In genomic region chr1:60196813-60197212, GRCm38 (mm10) we compare ENCODE assay signal across 12 mouse cellular contexts. TPM values are rescaled to one million over a fixed set of nuclear protein-coding genes. Genes with fewer than 3 reads are reported as not detected.
A peak's percentile ranks its signal among the peaks of the same experiment; 100 is the strongest.
DNase-seq lines count a peak whose midpoint lies in the region; TF ChIP-seq lines count a peak whose summit lies in the region.
"Had no signal": no experiment of that assay in that cellular context is flagged by ENCODE, and none has a peak within 500 bp of the region (broad histone marks: within the 10 kb centered on the region; RNA-seq: fewer than 3 reads in every experiment).

No protein-coding gene starts in this region.

- no peaks in the 10 kb centered on the region for H3K27me3 ChIP-seq in cerebellum, adult 2 months (ENCODE audit: control insufficient read depth, insufficient read depth, low read length)
- H3K27me3 ChIP-seq: embryonic facial prominence, embryonic 15.5 days; heart, embryonic 12.5 days had no signal

- TF ChIP-seq POLR2A in cerebellum, adult 2 months (IDR thresholded peaks at IDR 0.05; ENCODE audit: borderline replicate concordance, insufficient read depth, low read length): no peak
- no peak for TF ChIP-seq POLR2A in cortical plate, adult 2 months (IDR thresholded peaks at IDR 0.05; ENCODE audit: extremely low read depth, insufficient read depth, low read length)

- no peak overlapping the region for H3K4me3 ChIP-seq in cerebellum, adult 2 months (replicated peaks; ENCODE audit: insufficient read depth, low read depth, low read length)
- H3K4me3 ChIP-seq in left cerebral cortex, adult 2 months: no peak overlapping the region
- no peak overlapping the region for H3K4me3 ChIP-seq in cortical plate, adult 2 months (ENCODE audit: insufficient read depth, low read length)
- H3K4me3 ChIP-seq: embryonic facial prominence, embryonic 15.5 days; heart, embryonic 12.5 days had no signal

- no peak overlapping the region for H3K27ac ChIP-seq in cerebellum, adult 2 months (ENCODE audit: insufficient read depth, low read length)
- no peak overlapping the region for H3K27ac ChIP-seq in left cerebral cortex, adult 2 months
- H3K27ac ChIP-seq in cortical plate, adult 2 months (ENCODE audit: insufficient read depth, low read length): no peak overlapping the region
- H3K27ac ChIP-seq: embryonic facial prominence, embryonic 15.5 days had no signal

- TF ChIP-seq CTCF in cerebellum, adult 2 months (IDR thresholded peaks at IDR 0.05; ENCODE audit: borderline replicate concordance, insufficient read depth, low read depth, low read length): peak; percentile 10; the same call in 1 of the 2 replicates
- TF ChIP-seq CTCF in left cerebral cortex, adult 2 months (IDR thresholded peaks at IDR 0.05): peak; percentile 37
- 0 out of 2 replicates have a peak, but pooled peaks have one; percentile 1 for TF ChIP-seq CTCF in cortical plate, adult 2 months (IDR thresholded peaks at IDR 0.05; ENCODE audit: extremely low read depth, insufficient read depth, low read length)

- 78% methylated on average over 3 of the region's 3 CpGs for WGBS in cerebellum, adult 2 months

- no peaks in the 10 kb centered on the region for H3K4me1 ChIP-seq in cerebellum, adult 2 months (ENCODE audit: control insufficient read depth, insufficient read depth, low read length)
- H3K4me1 ChIP-seq in cortical plate, adult 2 months (ENCODE audit: control insufficient read depth, insufficient read depth, low read length): peaks cover 1% of the 10 kb centered on the region; the same call in 1 of the 2 replicates
- H3K4me1 ChIP-seq: embryonic facial prominence, embryonic 15.5 days; heart, embryonic 12.5 days had no signal

- intact Hi-C loops in left cerebral cortex, adult 2 months (cut with DNase I): no loop called here
- intact Hi-C loops in gastrocnemius, postnatal 36 days (cut with DNase I): no loop called here

- DNase-seq in cerebellum, adult 2 months: no peak
- no peak for DNase-seq in cerebellum, adult 8-10 months
- DNase-seq in left cerebral cortex, adult 2 months (ENCODE audit: extremely low spot score in 1 of 2, low spot score in 2 of 2): no peak
- DNase-seq in left cerebral cortex, adult 18-20 months (ENCODE audit: low spot score in 2 of 2): no peak
- peak; percentile 32 for DNase-seq in 3T3-L1 (ENCODE audit: low read depth, low spot score)
- DNase-seq in ovary, adult 18-20 months (ENCODE audit: low spot score): no peak
- no peak for DNase-seq in gastrocnemius, postnatal 36 days
- DNase-seq: kidney, adult 11 months; layer of hippocampus, adult 9-11 months had no signal

RNA-seq across cellular contexts. Expression of gene Nbeal1, which starts 16.4 kb away (rescaled TPM):
- 8.7 and 9.7 TPM in 2 replicates for polyA plus RNA-seq in cerebellum, adult 2 months (2012; rRNA removed)
- 10 to 100 TPM; 27.9 to 28.5 TPM for total RNA-seq in left cerebral cortex, adult 2 months (2021)
- total RNA-seq in left cerebral cortex, adult 18-20 months (2021): 10 to 100 TPM; 26.2 to 26.5 TPM
- 5.9 and 6.7 TPM in 2 replicates for polyA plus RNA-seq in cortical plate, adult 2 months (2012; rRNA removed)
- total RNA-seq in gastrocnemius, postnatal 36 days (2021): 10 to 100 TPM; 18.8 to 24.9 TPM
